Mouse (Mus musculus) G1E-ER4 (cell line): Measurements from ENCODE around the gene Ly6c2. TPM values are rescaled to one million over a fixed set of nuclear protein-coding genes. Genes with fewer than 3 reads are reported as not detected.
"Not testable (repeated sequence)": the region's sequence is repeated elsewhere in the genome, so short reads cannot be mapped to it uniquely, and the experiment has no call there.

Source experiments
- GATA1 ChIP-seq: IDR thresholded peaks from one replicate; pipeline ENCODE4 v1.8.0; 2012; ENCODE audit warnings: low read length, inconsistent platforms
- polyA plus RNA-seq: library from polyadenylated mRNA; stranded (reverse); fragments of >175 nt; gene quantifications from 2 replicates; pipeline ENCODE4 v1.2.3, GENCODE M21; 2012

The Ly6c2 gene
- polyA plus RNA-seq = not detected in 2 replicates

DNA sequence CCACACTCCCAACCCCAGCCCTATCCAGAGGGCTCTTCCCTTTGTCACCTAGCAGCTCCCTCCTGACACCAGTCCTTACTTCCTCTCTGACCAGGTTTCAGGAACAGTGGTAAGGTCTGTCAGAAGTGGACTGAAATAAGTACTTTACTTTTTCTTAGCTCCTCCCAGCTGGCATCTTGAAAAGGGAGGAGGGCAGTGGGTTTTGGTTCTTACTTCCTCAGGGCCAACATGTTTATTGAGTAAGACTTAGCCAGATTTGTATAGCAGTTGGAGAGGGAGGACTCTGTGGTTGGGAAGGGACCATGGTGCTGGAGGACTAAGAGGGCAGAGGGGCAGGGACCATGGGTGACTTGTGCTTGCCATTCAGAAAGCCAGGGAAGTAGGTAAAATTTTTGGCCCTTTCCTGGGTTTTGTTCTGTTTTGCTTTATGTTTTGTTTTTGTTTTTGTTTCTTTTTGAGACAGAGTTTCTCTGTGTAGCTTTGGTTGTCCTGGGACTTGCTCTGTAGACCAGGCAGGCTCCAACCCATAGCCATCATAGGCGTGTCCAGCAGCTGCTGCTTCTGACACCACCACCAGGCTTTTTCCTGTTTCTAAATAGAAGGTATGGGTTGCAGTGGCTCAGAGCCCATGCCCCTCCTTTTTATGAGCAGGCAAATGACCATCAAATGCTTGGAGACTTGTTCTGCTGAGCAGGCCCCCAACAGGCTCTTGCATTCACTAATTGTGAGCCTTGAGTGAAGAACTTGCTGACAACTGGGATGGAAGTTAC lies at the start of gene Ly6c2:
Ly6c2 (minus strand) TSS at position 110 of the 770 bp plus-strand sequence.
- not testable (repeated sequence) for TF ChIP-seq GATA1

DNA sequence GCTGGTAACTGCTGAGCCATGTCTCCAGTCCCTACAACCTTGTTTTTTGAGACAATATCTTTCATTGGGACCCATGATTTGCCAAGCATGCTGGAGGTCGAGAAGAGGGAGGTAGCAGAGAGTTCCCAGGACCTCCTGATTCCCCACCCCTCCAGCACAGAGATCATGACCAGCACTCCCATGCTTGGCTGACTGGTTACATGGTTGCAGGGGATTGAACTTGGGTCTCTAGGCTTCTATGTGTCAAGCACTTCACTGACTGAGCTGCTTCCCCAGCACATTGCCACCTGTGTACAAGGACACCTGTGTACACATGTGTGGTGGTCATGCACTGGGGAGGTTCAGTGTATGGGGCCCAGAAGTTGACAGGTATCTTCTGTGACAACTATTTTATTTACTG lies 45.9 kb upstream of the Ly6c2 start:
- no peak for TF ChIP-seq GATA1

DNA sequence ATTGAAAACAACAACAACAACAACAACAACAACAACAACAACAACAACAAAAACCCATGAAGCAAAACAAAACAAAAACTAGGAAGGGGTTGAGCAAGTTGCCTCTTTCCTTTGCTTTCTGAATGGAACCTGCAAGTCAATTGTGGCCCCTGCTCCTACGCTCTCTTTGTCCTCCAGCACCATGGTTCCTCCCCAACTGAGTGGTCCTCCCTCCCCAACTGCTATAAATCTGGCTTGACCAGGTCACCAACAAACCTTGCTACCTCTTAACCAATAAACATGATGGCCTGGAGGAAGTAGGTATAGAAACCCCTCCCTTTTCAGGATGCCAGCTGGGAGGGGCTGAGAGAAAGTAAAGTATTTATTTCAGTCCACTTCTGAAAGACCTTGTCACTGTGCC lies 43.2 kb upstream of the Ly6c2 start, which contains the start of gene Ly6g:
Ly6g (plus strand) TSS at position 301 of the 400 bp plus-strand sequence.
- TF ChIP-seq GATA1 = no peak

DNA sequence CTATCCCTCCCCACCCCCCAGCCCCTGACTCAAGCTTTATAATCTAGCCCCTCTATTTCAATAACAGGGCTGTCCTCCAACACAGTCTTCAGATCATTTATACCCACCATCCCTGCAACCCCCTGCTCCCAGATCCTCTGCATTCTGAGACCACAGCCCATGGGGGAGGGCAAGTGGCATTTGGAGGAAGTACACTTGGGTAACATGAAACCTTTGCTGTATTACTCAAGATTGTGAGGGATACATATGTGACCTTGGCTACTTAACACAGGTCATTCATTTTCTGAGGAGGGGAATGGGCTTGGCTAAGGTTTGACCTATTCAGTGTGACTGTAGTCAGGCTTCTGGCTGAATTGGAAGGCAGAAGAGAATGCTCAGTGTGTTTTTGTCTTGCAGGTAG lies 41.3 kb upstream of the Ly6c2 start:
- TF ChIP-seq GATA1 = no peak

DNA sequence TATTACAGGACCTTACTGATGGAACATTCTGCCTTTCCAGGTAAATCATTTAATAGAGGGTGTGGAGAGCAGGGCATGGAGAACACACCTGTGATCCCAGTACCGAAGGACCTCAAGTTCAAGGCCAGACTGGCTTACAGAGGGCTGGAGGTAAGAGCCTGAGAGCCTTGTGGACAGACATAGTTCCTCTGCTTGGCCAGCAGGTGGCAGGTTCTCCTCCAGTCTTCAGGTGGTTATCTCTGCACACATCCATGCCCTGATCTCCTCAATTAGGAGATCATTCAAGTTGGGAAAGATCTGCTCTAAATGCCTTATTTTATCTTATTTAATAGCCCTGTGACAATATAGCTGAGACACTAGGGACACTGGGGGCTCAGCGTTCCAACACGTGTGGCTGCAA lies 32.0 kb upstream of the Ly6c2 start:
- TF ChIP-seq GATA1 = no peak

DNA sequence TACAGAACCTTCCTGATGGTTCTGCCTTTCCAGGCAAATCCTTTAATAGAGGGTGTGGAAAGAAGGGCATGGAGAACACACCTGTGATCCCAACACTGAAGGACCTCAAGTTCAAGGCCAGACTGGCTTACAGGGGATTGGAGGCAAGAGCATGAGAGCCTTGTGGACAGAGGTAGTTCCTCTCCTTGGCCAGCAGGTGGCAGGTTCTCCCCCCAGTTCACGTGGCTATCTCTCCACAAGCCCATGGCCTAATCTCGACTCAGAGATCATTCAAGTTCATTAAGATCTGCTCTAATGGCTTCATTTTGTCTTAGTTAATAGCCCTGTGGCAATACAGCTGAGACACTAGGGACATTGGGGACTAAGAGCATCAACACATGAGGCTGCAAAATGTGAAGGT lies 8.3 kb upstream of the Ly6c2 start:
- TF ChIP-seq GATA1 = no peak

DNA sequence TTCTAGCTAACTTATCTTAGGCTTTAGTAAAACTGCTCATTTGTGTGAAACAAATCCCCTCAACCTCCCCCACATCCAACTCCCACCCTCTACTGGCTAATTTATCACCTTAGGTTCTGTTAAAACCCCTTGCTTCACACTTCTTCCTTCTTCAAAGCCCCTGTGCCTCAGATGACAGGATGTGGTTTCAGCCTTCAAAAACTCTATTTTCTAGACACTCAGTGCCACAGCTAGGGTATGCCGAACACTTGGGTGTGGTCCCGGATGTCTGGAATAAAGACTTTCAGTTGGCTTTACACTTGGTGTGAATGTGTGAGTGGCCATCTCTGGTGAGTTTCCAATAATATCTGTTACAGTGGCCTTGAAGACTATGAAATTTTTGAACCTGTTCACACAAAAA lies 4.8 kb upstream of the Ly6c2 start:
- TF ChIP-seq GATA1 = no peak

DNA sequence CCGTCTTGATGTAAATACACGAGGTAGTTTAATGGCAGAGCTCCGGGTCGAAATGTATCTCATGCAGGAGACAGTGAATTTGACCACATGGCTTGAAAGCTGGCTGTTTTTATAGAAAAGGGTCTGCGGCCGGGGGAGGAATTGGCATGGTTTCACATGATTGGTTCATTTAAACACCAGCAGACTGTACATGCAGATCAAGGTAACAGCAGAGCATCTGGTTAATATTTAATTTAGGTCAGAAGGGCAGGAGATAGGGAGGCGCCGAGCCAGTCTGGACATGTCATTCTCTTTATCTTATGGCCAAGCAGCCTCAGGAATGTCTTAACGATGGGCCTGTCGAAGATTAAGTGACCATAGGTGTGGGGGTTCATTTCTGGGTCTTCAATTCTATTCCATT lies 12.5 kb downstream of the Ly6c2 start:
- TF ChIP-seq GATA1 = no peak

DNA sequence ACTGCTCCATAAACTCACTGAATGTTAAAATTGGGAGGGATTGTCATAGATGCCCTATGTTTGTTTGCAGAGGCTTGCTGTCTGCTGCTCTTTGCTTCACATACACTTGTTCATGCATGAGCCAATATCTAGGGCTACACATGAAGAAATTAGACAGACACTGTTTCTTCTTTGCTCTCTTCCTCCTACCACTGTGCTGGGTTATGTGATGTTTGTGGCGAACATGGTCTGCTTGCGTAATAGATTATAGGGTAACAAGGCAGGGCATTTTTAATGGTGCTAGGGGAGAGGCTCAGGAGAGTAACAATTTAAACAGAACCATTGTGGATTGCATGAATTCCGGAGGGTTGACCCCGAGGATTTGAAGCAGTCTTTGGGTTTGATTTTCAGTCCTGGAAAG lies 41.8 kb downstream of the Ly6c2 start:
- no peak for TF ChIP-seq GATA1

DNA sequence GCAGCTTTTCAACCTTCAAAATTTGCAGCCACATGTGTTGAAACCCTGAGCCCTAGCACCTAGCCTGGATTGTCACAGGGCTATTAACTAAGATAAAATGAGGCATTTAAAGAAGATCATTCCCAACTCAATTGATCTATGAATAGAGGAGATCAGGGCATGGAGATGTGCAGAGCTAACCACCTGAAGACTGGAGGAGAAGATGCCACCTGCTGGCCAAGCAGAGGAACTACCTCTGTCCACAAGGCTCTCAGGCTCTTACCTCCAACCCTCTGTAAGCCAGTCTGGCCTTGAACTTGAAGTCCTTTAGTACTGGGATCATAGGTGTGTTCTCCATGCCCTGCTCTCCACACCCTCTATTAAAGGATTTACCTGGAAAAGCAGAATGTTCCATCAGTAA lies 51.3 kb downstream of the Ly6c2 start:
- TF ChIP-seq GATA1 = no peak

Other genes starting within 250 kb of the Ly6c2 start
- not detected in 2 replicates for gene 2010109I03Rik, start 214.9 kb downstream of the Ly6c2 start, polyA plus RNA-seq
- not detected in 2 replicates for gene Ly6i, start 128.5 kb downstream of the Ly6c2 start, polyA plus RNA-seq
- not detected in 2 replicates for gene Ly6a, start 113.9 kb downstream of the Ly6c2 start, polyA plus RNA-seq
- not detected in 2 replicates for gene Ly6c1, start 63.1 kb downstream of the Ly6c2 start, polyA plus RNA-seq
- not detected in 2 replicates for gene Ly6g, start 43.3 kb upstream of the Ly6c2 start, polyA plus RNA-seq
- not detected in 2 replicates for gene BC025446, start 104.4 kb upstream of the Ly6c2 start, polyA plus RNA-seq
- not detected in 2 replicates for gene Ly6f, start 156.5 kb upstream of the Ly6c2 start, polyA plus RNA-seq